Mouse (Mus musculus) kidney, postnatal 36 days (tissue): ENCODE measurements around the gene Gm28827.
"Not testable (repeated sequence)": the region's sequence is repeated elsewhere in the genome, so short reads cannot be mapped to it uniquely, and the experiment has no call there.

Experiments
- DNase-seq, 2 experiments: peaks; one replicate each; pipeline ENCODE4 v3.0.0; 2021 to 2022; ENCODE audit warnings: mixed read lengths in 2 of 2

Gm28827 gene

GRCm38 (mm10) chrY:83030647-83031046 is at the start of gene Gm28827:
Gm28827 (plus strand) TSS chrY:83030947.
- not testable (repeated sequence) for DNase-seq
